Mouse (Mus musculus) heart, postnatal 14 days (tissue): ENCODE results near the gene Olfr1124. TPM values are rescaled to one million over a fixed set of nuclear protein-coding genes. Genes with fewer than 3 reads are reported as not detected.
"Not testable (repeated sequence)": the region's sequence is repeated elsewhere in the genome, so short reads cannot be mapped to it uniquely, and the experiment has no call there.

ENCODE experiments used
- DNase-seq, 2 experiments: peaks; one replicate each; pipeline ENCODE4 v3.0.0; 2021 to 2022
- intact Hi-C: fragments of 180-260 bp; cut with DNase I; formaldehyde crosslinking; loops from one replicate; pipeline ENCODE4 v1.15.1; 2025
- long read RNA-seq, 2 experiments: library from polyadenylated mRNA; stranded (forward); transcript quantifications; one replicate each; pipeline ENCODE4 v2.0.0; 2021
- total RNA-seq, 2 experiments: library from RNA; stranded (reverse); gene quantifications; 2 replicates each; pipeline ENCODE4 v1.2.3; 2021

Olfr1124 gene
- total RNA-seq = not detected
- long read RNA-seq, experiment 1 = 0 reads
- long read RNA-seq, experiment 2 = 0 reads

- no peak for DNase-seq
- intact Hi-C loops = no loop called here
These were observed at the start of gene Olfr1124 for GRCm38 (mm10) chr2:87429975-87430374. Olfr1124 (plus strand) TSS chr2:87430275.

GRCm38 (mm10) chr2:87383935-87384334 is 46.1 kb upstream of the Olfr1124 start:
- intact Hi-C loops = no loop called here
- DNase-seq = no peak

GRCm38 (mm10) chr2:87385549-87385948 is 44.5 kb upstream of the Olfr1124 start, which contains the start of gene Olfr1122:
Olfr1122 (plus strand) TSS chr2:87385849.
- DNase-seq = no peak

GRCm38 (mm10) chr2:87393605-87394004 is 36.5 kb upstream of the Olfr1124 start:
- intact Hi-C loops, DNase-seq: not testable (repeated sequence)

More at GRCm38 (mm10) chr2:87385549-87385948, 44.5 kb upstream of the Olfr1124 start, which contains the start of gene Olfr1122:
- intact Hi-C loops = no loop called here

- DNase-seq, intact Hi-C loops: not testable (repeated sequence)
These were observed 35.4 kb upstream of the Olfr1124 start for GRCm38 (mm10) chr2:87394686-87395085.

GRCm38 (mm10) chr2:87416335-87416734 is 13.7 kb upstream of the Olfr1124 start, which contains the start of gene Olfr1123:
Olfr1123 (plus strand) TSS chr2:87416635.
- DNase-seq = no peak
- intact Hi-C loops = no loop called here

- DNase-seq = no peak
- intact Hi-C loops = no loop called here
These were observed 7.7 kb downstream of the Olfr1124 start for GRCm38 (mm10) chr2:87437731-87438130.

GRCm38 (mm10) chr2:87453662-87454061 is 23.6 kb downstream of the Olfr1124 start, which contains the start of gene Olfr1126:
Olfr1126 (plus strand) TSS chr2:87453962.
- intact Hi-C loops = no loop called here

GRCm38 (mm10) chr2:87461769-87462168 is 31.7 kb downstream of the Olfr1124 start:
- no peak for DNase-seq
- intact Hi-C loops = no loop called here

More at GRCm38 (mm10) chr2:87453662-87454061, 23.6 kb downstream of the Olfr1124 start, which contains the start of gene Olfr1126:
- DNase-seq = no peak

- intact Hi-C loops = no loop called here
- DNase-seq = no peak
These were observed 50.1 kb downstream of the Olfr1124 start for GRCm38 (mm10) chr2:87480207-87480606.

GRCm38 (mm10) chr2:87481158-87481557 is 51.1 kb downstream of the Olfr1124 start:
- intact Hi-C loops = no loop called here
- DNase-seq = no peak

- intact Hi-C loops = no loop called here
- no peak for DNase-seq
These were observed 52.2 kb downstream of the Olfr1124 start for GRCm38 (mm10) chr2:87482276-87482675.

Other genes starting within 250 kb of the Olfr1124 start
- not detected for gene Olfr1112, start 242.5 kb upstream of the Olfr1124 start, total RNA-seq
- not detected for gene Olfr1113, start 221.3 kb upstream of the Olfr1124 start, total RNA-seq
- not detected for gene Olfr1115, start 182.3 kb upstream of the Olfr1124 start, total RNA-seq
- not detected for gene Olfr1116, start 162.7 kb upstream of the Olfr1124 start, total RNA-seq
- not detected for gene Olfr1118, start 122.7 kb upstream of the Olfr1124 start, total RNA-seq
- gene Olfr1120, start 75.5 kb upstream of the Olfr1124 start, total RNA-seq = not detected
- not detected for gene Olfr1121, start 60.4 kb upstream of the Olfr1124 start, total RNA-seq
- gene Olfr1122, start 44.4 kb upstream of the Olfr1124 start, total RNA-seq = not detected
- not detected for gene Olfr1123, start 13.6 kb upstream of the Olfr1124 start, total RNA-seq
- gene Olfr1126, start 23.7 kb downstream of the Olfr1124 start, total RNA-seq = not detected
- not detected for gene Pramel7, start 66.8 kb downstream of the Olfr1124 start, total RNA-seq
- gene Pramel6, start 76.3 kb downstream of the Olfr1124 start, total RNA-seq = not detected
- not detected for gene Olfr153, start 101.5 kb downstream of the Olfr1124 start, total RNA-seq
- not detected for gene Olfr1128, start 115.3 kb downstream of the Olfr1124 start, total RNA-seq
- not detected for gene Olfr1129, start 143.6 kb downstream of the Olfr1124 start, total RNA-seq
- gene Olfr1130, start 175.9 kb downstream of the Olfr1124 start, total RNA-seq = not detected
- not detected for gene Olfr1131, start 196.8 kb downstream of the Olfr1124 start, total RNA-seq
- gene Olfr1132, start 207.3 kb downstream of the Olfr1124 start, total RNA-seq = not detected
- not detected for gene Olfr1133, start 217.1 kb downstream of the Olfr1124 start, total RNA-seq
- gene Olfr1134, start 228.2 kb downstream of the Olfr1124 start, total RNA-seq = not detected
- gene Olfr1135, start 243.4 kb downstream of the Olfr1124 start, total RNA-seq = not detected